Mouse (Mus musculus) neural tube, embryonic 12.5 days (tissue): Measurements from ENCODE around the gene Olfr1043. TPM values are rescaled to one million over a fixed set of nuclear protein-coding genes. Genes with fewer than 3 reads are reported as not detected.
"Not testable (repeated sequence)": the region's sequence is repeated elsewhere in the genome, so short reads cannot be mapped to it uniquely, and the experiment has no call there.

Experiments
- ATAC-seq: fragments of 200-750 bp; cut with Nextera tagmentation; 2 replicates; pipeline ENCODE4 v1.8.0; 2017; ENCODE audit warnings: low read depth, mild to moderate bottlenecking, moderate TSS enrichment, moderate library complexity; ENCODE audit not compliant: low FRiP score
- H3K27ac ChIP-seq: fragments of 300-500 bp; sonication (generic); 2 replicates; pipeline ENCODE4 v1.5.1; 2016
- H3K27me3 ChIP-seq: fragments of 300-500 bp; sonication (generic); replicated peaks from 2 replicates; pipeline ENCODE4 v1.6.1; 2016; ENCODE audit warnings: mild to moderate bottlenecking
- H3K36me3 ChIP-seq: fragments of 300-500 bp; sonication (generic); 2 replicates; pipeline ENCODE4 v1.6.1; 2016; ENCODE audit warnings: mild to moderate bottlenecking
- H3K4me1 ChIP-seq: fragments of 300-500 bp; sonication (generic); 2 replicates; pipeline ENCODE4 v1.6.1; 2016
- H3K4me2 ChIP-seq: fragments of 300-500 bp; sonication (generic); replicated peaks from 2 replicates; pipeline ENCODE4 v1.6.1; 2016; ENCODE audit warnings: mild to moderate bottlenecking
- H3K4me3 ChIP-seq: fragments of 300-500 bp; sonication (generic); 2 replicates; pipeline ENCODE4 v1.5.1; 2016
- H3K9ac ChIP-seq: fragments of 300-500 bp; sonication (generic); 2 replicates; pipeline ENCODE4 v1.6.1; 2016; ENCODE audit warnings: mild to moderate bottlenecking
- H3K9me3 ChIP-seq: fragments of 300-500 bp; sonication (generic); 2 replicates; pipeline ENCODE4 v1.6.1; 2016; ENCODE audit warnings: mild to moderate bottlenecking
- WGBS: fragments of 180-500 bp; shearing (Covaris S2); methylation state at CpG from one replicate; pipeline ENCODE4 v1.1.7; 2016; 5-methylcytosine and 5-hydroxymethylcytosine counted together
- polyA plus RNA-seq: library from polyadenylated mRNA; unstranded; fragments of >200 nt; fragmentation: Nextera tagmentation; extraction: Ambion mirVana; gene quantifications from 2 replicates; pipeline ENCODE4 v1.2.1, GENCODE M21; 2016

The Olfr1043 gene
- not detected in 2 replicates for polyA plus RNA-seq

GRCm38 (mm10) chr2:86167422-86167821, at the start of gene Olfr1043:
Gene Olfr1043 (minus strand): TSS chr2:86167522.
- Histone ChIP-seq H3K4me2 (no peak within 1 kb of the TSS), H3K4me1 (no peaks in the 10 kb centered on the region), H3K4me3 (no peak within 1 kb of the TSS), H3K27ac (no peak within 1 kb of the TSS), H3K36me3 (no peaks in the 10 kb centered on the region), H3K9ac (no peak within 1 kb of the TSS), H3K9me3 (no peaks in the 10 kb centered on the region), H3K27me3 (no peaks in the 10 kb centered on the region)
- WGBS: 93% methylated on average over 2 of the region's 2 CpGs
- no peak for ATAC-seq

GRCm38 (mm10) chr2:86202909-86203308, 35.6 kb upstream of the Olfr1043 start, which contains the start of gene Olfr1045:
Gene Olfr1045 (minus strand): TSS chr2:86203009.
- Histone ChIP-seq H3K4me2 (no peak within 1 kb of the TSS), H3K9me3 (no peaks in the 10 kb centered on the region), H3K4me3 (no peak within 1 kb of the TSS), H3K36me3 (no peaks in the 10 kb centered on the region), H3K27me3 (no peaks in the 10 kb centered on the region), H3K9ac (no peak within 1 kb of the TSS), H3K4me1 (no peaks in the 10 kb centered on the region), H3K27ac (no peak within 1 kb of the TSS)
- no peak for ATAC-seq

GRCm38 (mm10) chr2:86195863-86196262, 28.5 kb upstream of the Olfr1043 start:
- no peak for ATAC-seq
- Histone ChIP-seq H3K4me1 (no peaks in the 10 kb centered on the region), H3K27me3 (no peaks in the 10 kb centered on the region), H3K9ac (no peak overlapping the region), H3K4me3 (no peak overlapping the region), H3K9me3 (no peaks in the 10 kb centered on the region), H3K36me3 (no peaks in the 10 kb centered on the region), H3K27ac (no peak overlapping the region), H3K4me2 (no peak overlapping the region)
- 69% methylated on average over 1 of the region's 1 CpGs for WGBS

- Histone ChIP-seq H3K36me3 (no peaks in the 10 kb centered on the region), H3K9ac (no peak within 1 kb of the TSS), H3K4me1 (no peaks in the 10 kb centered on the region), H3K4me3 (no peak within 1 kb of the TSS), H3K27ac (no peak within 1 kb of the TSS), H3K27me3 (no peaks in the 10 kb centered on the region), H3K4me2 (no peak within 1 kb of the TSS), H3K9me3 (no peaks in the 10 kb centered on the region)
- no peak for ATAC-seq
Measured at GRCm38 (mm10) chr2:86185583-86185982, 18.3 kb upstream of the Olfr1043 start, which contains the start of gene Olfr52. Gene Olfr52 (minus strand): TSS chr2:86185683.

- no peak for ATAC-seq
- Histone ChIP-seq H3K27me3 (no peaks in the 10 kb centered on the region), H3K9ac (no peak overlapping the region), H3K9me3 (no peaks in the 10 kb centered on the region), H3K36me3 (no peaks in the 10 kb centered on the region), H3K4me2 (no peak overlapping the region), H3K4me3 (no peak overlapping the region), H3K4me1 (no peaks in the 10 kb centered on the region), H3K27ac (no peak overlapping the region)
- WGBS: 84% methylated on average over 3 of the region's 3 CpGs
Measured at GRCm38 (mm10) chr2:86179950-86180349, 12.6 kb upstream of the Olfr1043 start.

GRCm38 (mm10) chr2:86177720-86178119, 10.4 kb upstream of the Olfr1043 start, which contains the start of gene Olfr1044:
Gene Olfr1044 (minus strand): TSS chr2:86177820.
- Histone ChIP-seq H3K4me3 (no peak within 1 kb of the TSS), H3K9ac (no peak within 1 kb of the TSS), H3K36me3 (no peaks in the 10 kb centered on the region), H3K9me3 (no peaks in the 10 kb centered on the region), H3K4me2 (no peak within 1 kb of the TSS), H3K27ac (no peak within 1 kb of the TSS), H3K27me3 (no peaks in the 10 kb centered on the region), H3K4me1 (no peaks in the 10 kb centered on the region)
- ATAC-seq: no peak

GRCm38 (mm10) chr2:86175422-86175821, 8.1 kb upstream of the Olfr1043 start:
- H3K36me3 ChIP-seq, H3K27ac ChIP-seq, H3K27me3 ChIP-seq, ATAC-seq, H3K9me3 ChIP-seq, H3K4me1 ChIP-seq, H3K9ac ChIP-seq, H3K4me2 ChIP-seq, H3K4me3 ChIP-seq: not testable (repeated sequence)
- 83% methylated on average over 7 of the region's 7 CpGs for WGBS

- H3K27ac ChIP-seq: no peak within 1 kb of the TSS
- H3K4me3 ChIP-seq: no peak within 1 kb of the TSS
- no peaks in the 10 kb centered on the region for H3K4me1 ChIP-seq
- WGBS: 90% methylated on average over 2 of the region's 2 CpGs
- no peaks in the 10 kb centered on the region for H3K27me3 ChIP-seq
- no peaks in the 10 kb centered on the region for H3K36me3 ChIP-seq
- no peaks in the 10 kb centered on the region for H3K9me3 ChIP-seq
- H3K4me2 ChIP-seq: no peak within 1 kb of the TSS
- no peak for ATAC-seq
- no peak within 1 kb of the TSS for H3K9ac ChIP-seq
Measured at GRCm38 (mm10) chr2:86161738-86162137, 5.6 kb downstream of the Olfr1043 start, which contains the start of gene Olfr1042. Gene Olfr1042 (minus strand): TSS chr2:86161838.

GRCm38 (mm10) chr2:86146632-86147031, 20.7 kb downstream of the Olfr1043 start, which contains the start of gene Olfr1040:
Gene Olfr1040 (minus strand): TSS chr2:86146732.
- no peak within 1 kb of the TSS for H3K27ac ChIP-seq
- H3K9ac ChIP-seq: no peak within 1 kb of the TSS
- no peaks in the 10 kb centered on the region for H3K9me3 ChIP-seq
- WGBS: 88% methylated on average over 1 of the region's 1 CpGs
- H3K27me3 ChIP-seq: no peaks in the 10 kb centered on the region
- no peaks in the 10 kb centered on the region for H3K4me1 ChIP-seq
- no peak for ATAC-seq
- no peak within 1 kb of the TSS for H3K4me2 ChIP-seq
- no peaks in the 10 kb centered on the region for H3K36me3 ChIP-seq
- H3K4me3 ChIP-seq: no peak within 1 kb of the TSS

GRCm38 (mm10) chr2:86135828-86136227, 31.5 kb downstream of the Olfr1043 start, which contains the start of gene Olfr1039:
Gene Olfr1039 (minus strand): TSS chr2:86135928.
- 91% methylated on average over 1 of the region's 1 CpGs for WGBS
- H3K4me2 ChIP-seq: no peak within 1 kb of the TSS
- no peaks in the 10 kb centered on the region for H3K4me1 ChIP-seq
- no peak within 1 kb of the TSS for H3K4me3 ChIP-seq
- no peak within 1 kb of the TSS for H3K9ac ChIP-seq
- no peaks in the 10 kb centered on the region for H3K9me3 ChIP-seq
- no peak for ATAC-seq
- no peak within 1 kb of the TSS for H3K27ac ChIP-seq
- H3K27me3 ChIP-seq: no peaks in the 10 kb centered on the region
- no peaks in the 10 kb centered on the region for H3K36me3 ChIP-seq

Other genes starting within 250 kb of the Olfr1043 start
- gene Olfr1026, start 246.0 kb downstream of the Olfr1043 start, polyA plus RNA-seq: not detected in 2 replicates
- gene Olfr1028, start 217.1 kb downstream of the Olfr1043 start, polyA plus RNA-seq: not detected in 2 replicates
- not detected in 2 replicates for gene Olfr1029, start 193.6 kb downstream of the Olfr1043 start, polyA plus RNA-seq
- not detected in 2 replicates for gene Olfr1030, start 188.2 kb downstream of the Olfr1043 start, polyA plus RNA-seq
- not detected in 2 replicates for gene Olfr1031, start 177.2 kb downstream of the Olfr1043 start, polyA plus RNA-seq
- not detected in 2 replicates for gene Olfr1032, start 162.0 kb downstream of the Olfr1043 start, polyA plus RNA-seq
- gene Olfr1033, start 146.9 kb downstream of the Olfr1043 start, polyA plus RNA-seq: not detected in 2 replicates
- gene Olfr1034, start 121.7 kb downstream of the Olfr1043 start, polyA plus RNA-seq: not detected in 2 replicates
- not detected in 2 replicates for gene Olfr1036, start 93.5 kb downstream of the Olfr1043 start, polyA plus RNA-seq
- not detected in 2 replicates for gene Olfr1037, start 80.1 kb downstream of the Olfr1043 start, polyA plus RNA-seq
- gene Olfr1039, start 31.6 kb downstream of the Olfr1043 start, polyA plus RNA-seq: not detected in 2 replicates
- not detected in 2 replicates for gene Olfr1040, start 20.8 kb downstream of the Olfr1043 start, polyA plus RNA-seq
- not detected in 2 replicates for gene Olfr1042, start 5.7 kb downstream of the Olfr1043 start, polyA plus RNA-seq
- gene Olfr1044, start 10.3 kb upstream of the Olfr1043 start, polyA plus RNA-seq: not detected in 2 replicates
- not detected in 2 replicates for gene Olfr52, start 18.2 kb upstream of the Olfr1043 start, polyA plus RNA-seq
- gene Olfr1045, start 35.5 kb upstream of the Olfr1043 start, polyA plus RNA-seq: not detected in 2 replicates
- not detected in 2 replicates for gene Olfr1046, start 51.8 kb upstream of the Olfr1043 start, polyA plus RNA-seq
- not detected in 2 replicates for gene Olfr1047, start 63.9 kb upstream of the Olfr1043 start, polyA plus RNA-seq
- gene Olfr1048, start 72.8 kb upstream of the Olfr1043 start, polyA plus RNA-seq: not detected in 2 replicates
- gene Olfr1049, start 90.8 kb upstream of the Olfr1043 start, polyA plus RNA-seq: not detected in 2 replicates
- not detected in 2 replicates for gene Olfr1051, start 111.6 kb upstream of the Olfr1043 start, polyA plus RNA-seq
- gene Olfr1052, start 124.9 kb upstream of the Olfr1043 start, polyA plus RNA-seq: not detected in 2 replicates
- not detected in 2 replicates for gene Olfr1053, start 147.8 kb upstream of the Olfr1043 start, polyA plus RNA-seq
- not detected in 2 replicates for gene Olfr1054, start 167.9 kb upstream of the Olfr1043 start, polyA plus RNA-seq
- not detected in 2 replicates for gene Olfr1055, start 182.8 kb upstream of the Olfr1043 start, polyA plus RNA-seq
- not detected in 2 replicates for gene Olfr1056, start 194.9 kb upstream of the Olfr1043 start, polyA plus RNA-seq
- not detected in 2 replicates for gene Olfr1057, start 210.9 kb upstream of the Olfr1043 start, polyA plus RNA-seq
- gene Olfr1058, start 221.0 kb upstream of the Olfr1043 start, polyA plus RNA-seq: not detected in 2 replicates
- not detected in 2 replicates for gene Olfr1061, start 246.5 kb upstream of the Olfr1043 start, polyA plus RNA-seq